In genomic region chr11:69795168-69795982, GRCm38 (mm10) we compare ENCODE assay signal across 8 mouse cellular contexts. TPM values are rescaled to one million over a fixed set of nuclear protein-coding genes. Genes with fewer than 3 reads are reported as not detected.
DNase-seq lines count a peak whose midpoint lies in the region; ATAC-seq and TF ChIP-seq lines count a peak whose summit lies in the region.

Chrnb1 (minus strand) TSS chr11:69795943.

- peaks cover 7% of the 10 kb centered on the region; the same call in 1 of the 2 replicates for H3K36me3 ChIP-seq in forebrain, postnatal 0 days (ENCODE audit: insufficient read depth)
- no peaks in the 10 kb centered on the region for H3K36me3 ChIP-seq in lung, embryonic 15.5 days

- H3K4me2 ChIP-seq in forebrain, postnatal 0 days (ENCODE audit: low read depth): peak within 1 kb of the TSS; percentile 60
- H3K4me2 ChIP-seq in lung, embryonic 15.5 days: peak within 1 kb of the TSS; percentile 96

- no peaks in the 10 kb centered on the region for H3K27me3 ChIP-seq in cerebellum, adult 2 months (ENCODE audit: control insufficient read depth, insufficient read depth, low read length)
- no peaks in the 10 kb centered on the region for H3K27me3 ChIP-seq in forebrain, postnatal 0 days (ENCODE audit: insufficient read depth, low read length)
- H3K27me3 ChIP-seq in lung, embryonic 15.5 days: peaks cover 9% of the 10 kb centered on the region; the same call in 1 of the 2 replicates

- H3K9ac ChIP-seq in forebrain, postnatal 0 days: peak within 1 kb of the TSS; percentile 33; the same call in 1 of the 2 replicates
- H3K9ac ChIP-seq in lung, embryonic 15.5 days: peak within 1 kb of the TSS; percentile 51

- peaks cover 3% of the 10 kb centered on the region; the same call in 1 of the 2 replicates for H3K4me1 ChIP-seq in cerebellum, adult 2 months (ENCODE audit: control insufficient read depth, insufficient read depth, low read length)
- peaks cover 12% of the 10 kb centered on the region for H3K4me1 ChIP-seq in forebrain, postnatal 0 days (ENCODE audit: insufficient read depth)
- H3K4me1 ChIP-seq in lung, embryonic 15.5 days: peaks cover 16% of the 10 kb centered on the region

- peak; percentile 98 for DNase-seq in MEL-GATA-1-ER (ENCODE audit: extremely low read depth, low read depth)
- peak; percentile 88 to 97 for DNase-seq in cerebellum, adult 2 months
- peak; percentile 90 for DNase-seq in forebrain, postnatal 0 days
- DNase-seq in heart, postnatal 4 days: peak; percentile 94
- DNase-seq in layer of hippocampus, adult 8-10 months (ENCODE audit: low spot score in 2 of 2): peak; percentile 88 to 93
- DNase-seq in ovary, postnatal 14 days (ENCODE audit: low spot score): peak; percentile 84
- peak; percentile 94 for DNase-seq in thymus, postnatal 14 days

- H3K4me3 ChIP-seq in cerebellum, adult 2 months (replicated peaks; ENCODE audit: insufficient read depth, low read depth, low read length): peak within 1 kb of the TSS; percentile 61
- H3K4me3 ChIP-seq in forebrain, postnatal 0 days (ENCODE audit: low read depth, low read length): peak within 1 kb of the TSS; percentile 34
- H3K4me3 ChIP-seq in lung, embryonic 15.5 days: peak within 1 kb of the TSS; percentile 55

- TF ChIP-seq POLR2A in cerebellum, adult 2 months (IDR thresholded peaks at IDR 0.05; ENCODE audit: borderline replicate concordance, insufficient read depth, low read length): peak; percentile 44

- no peak within 1 kb of the TSS for H3K27ac ChIP-seq in cerebellum, adult 2 months (ENCODE audit: insufficient read depth, low read length)
- H3K27ac ChIP-seq in forebrain, postnatal 0 days (ENCODE audit: low read depth, low read length): no peak within 1 kb of the TSS
- H3K27ac ChIP-seq in lung, embryonic 15.5 days: peak within 1 kb of the TSS; percentile 78

- 2% methylated on average over 52 of the region's 52 CpGs for WGBS in cerebellum, adult 2 months
- 3% methylated on average over 52 of the region's 52 CpGs for WGBS in forebrain, postnatal 0 days
- WGBS in lung, embryonic 15.5 days: 2% methylated on average over 52 of the region's 52 CpGs

- H3K9me3 ChIP-seq in forebrain, postnatal 0 days (ENCODE audit: low read length): no peaks in the 10 kb centered on the region
- H3K9me3 ChIP-seq in lung, embryonic 15.5 days: no peaks in the 10 kb centered on the region

- ATAC-seq in forebrain, postnatal 0 days: peak; percentile 96
- peak; percentile 96 for ATAC-seq in lung, embryonic 15.5 days (ENCODE audit: borderline replicate concordance, extremely low read depth, low FRiP score, low TSS enrichment)

- TF ChIP-seq CTCF in cerebellum, adult 2 months (IDR thresholded peaks at IDR 0.05; ENCODE audit: borderline replicate concordance, insufficient read depth, low read depth, low read length): no peak
- no peak; the same call in 1 of the 2 replicates for TF ChIP-seq CTCF in forebrain, postnatal 0 days (IDR thresholded peaks at IDR 0.05; ENCODE audit: low read depth)

RNA-seq across cellular contexts. Expression of gene Chrnb1, which starts in this region (rescaled TPM):
- 1.6 and 2.9 TPM in 2 replicates for polyA plus RNA-seq in cerebellum, adult 2 months (2012; rRNA removed)
- total RNA-seq in forebrain, postnatal 0 days (2014; rRNA removed): 0.33 and 3.8 TPM in 2 replicates
- polyA plus RNA-seq in forebrain, postnatal 0 days (2015; fragmentation: Nextera tagmentation; extraction: Ambion mirVana): 0.69 and 1.2 TPM in 2 replicates
- 1 to 10 TPM; 3.1 to 5.1 TPM for total RNA-seq in heart, postnatal 4 days (2021)
- 1 to 10 TPM in 3 of 4 experiments, under 1 TPM in 1; 0.49 to 2.2 (median 1.1) TPM for total RNA-seq in layer of hippocampus, adult 8-10 months (2022)
- polyA plus RNA-seq in lung, embryonic 15.5 days (2015; fragmentation: Nextera tagmentation; extraction: Ambion mirVana): 15.7 and 15.8 TPM in 2 replicates
